Mouse (Mus musculus): ENCODE data around the gene Snrk. TPM values are rescaled to one million over a fixed set of nuclear protein-coding genes. Genes with fewer than 3 reads are reported as not detected.
"Not testable (repeated sequence)": the region's sequence is repeated elsewhere in the genome, so short reads cannot be mapped to it uniquely, and the experiment has no call there.

The Snrk gene
- polyA plus RNA-seq, 1 experiment, result 20.3 TPM

DNA sequence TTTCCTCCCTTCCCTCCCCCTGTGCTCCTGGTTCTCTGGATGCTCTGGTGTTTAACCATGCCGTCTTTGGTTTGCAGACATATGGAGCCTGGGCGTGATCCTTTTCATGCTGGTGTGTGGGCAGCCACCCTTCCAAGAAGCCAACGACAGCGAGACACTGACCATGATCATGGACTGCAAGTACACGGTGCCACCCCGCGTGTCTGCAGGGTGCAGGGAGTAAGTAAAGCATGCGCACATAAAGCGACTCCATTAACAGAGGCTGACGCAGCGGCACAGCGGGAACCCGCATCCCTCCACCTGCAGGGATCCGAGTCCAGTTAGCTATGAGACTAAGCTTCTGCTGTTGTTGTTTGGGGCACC, 40.0 kb downstream of the Snrk start:
- Histone ChIP-seq H3K27me3 (ENCODE audit: control insufficient read depth, insufficient read depth, low read length, poor library complexity, severe bottlenecking) (no peaks in the 10 kb centered on the region), H3K27ac (ENCODE audit: insufficient read depth, low read length) (no peak overlapping the region), H3K9ac (ENCODE audit: low read depth, poor library complexity, severe bottlenecking) (no peak overlapping the region), H3K9me3 (replicated peaks; ENCODE audit: control insufficient read depth, insufficient read depth, low read length, poor library complexity, severe bottlenecking) (no peaks in the 10 kb centered on the region; the same call in 1 of the 2 replicates), H3K36me3 (ENCODE audit: control insufficient read depth, insufficient read depth, low read length, poor library complexity, severe bottlenecking) (no peaks in the 10 kb centered on the region), H3K4me1 (ENCODE audit: control insufficient read depth, insufficient read depth, low read length) (no peaks in the 10 kb centered on the region), H3K4me3 (ENCODE audit: low read depth, low read length) (no peak overlapping the region)
- no peak for TF ChIP-seq CTCF (IDR thresholded peaks at IDR 0.05; ENCODE audit: low read depth, low read length)
- TF ChIP-seq EP300 (IDR thresholded peaks at IDR 0.05; ENCODE audit: insufficient read depth, low read depth, low read length), result no peak
- no peak for TF ChIP-seq POLR2A (IDR thresholded peaks at IDR 0.05; ENCODE audit: insufficient read depth, low read length)

DNA sequence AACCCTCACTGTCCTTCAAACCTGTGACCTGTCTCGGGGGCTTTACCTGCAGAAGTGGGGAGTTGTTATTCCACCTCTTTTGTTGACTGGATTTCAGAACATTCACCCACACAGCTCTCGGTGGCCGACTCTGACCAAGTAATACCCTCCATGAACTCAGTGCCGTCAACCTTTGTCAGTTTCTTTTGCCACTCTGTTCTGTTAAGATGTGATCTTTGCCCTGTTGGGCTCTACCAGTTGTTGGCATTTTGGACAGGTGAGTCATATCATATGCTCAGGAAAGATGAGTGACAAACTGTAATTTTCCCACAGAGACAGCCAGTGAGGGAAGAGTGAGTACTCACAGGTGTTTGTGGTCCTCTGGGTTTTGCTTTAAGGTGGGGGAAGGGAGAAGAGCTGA, 47.5 kb downstream of the Snrk start:
- no peak overlapping the region for H3K9ac ChIP-seq (ENCODE audit: low read depth, poor library complexity, severe bottlenecking)
- H3K4me1 ChIP-seq (ENCODE audit: control insufficient read depth, insufficient read depth, low read length), result no peaks in the 10 kb centered on the region
- no peaks in the 10 kb centered on the region for H3K27me3 ChIP-seq (ENCODE audit: control insufficient read depth, insufficient read depth, low read length, poor library complexity, severe bottlenecking)
- no peak overlapping the region for H3K27ac ChIP-seq (ENCODE audit: insufficient read depth, low read length)
- H3K36me3 ChIP-seq (ENCODE audit: control insufficient read depth, insufficient read depth, low read length, poor library complexity, severe bottlenecking), result no peaks in the 10 kb centered on the region
- no peak overlapping the region for H3K4me3 ChIP-seq (ENCODE audit: low read depth, low read length)
- TF ChIP-seq POLR2A (IDR thresholded peaks at IDR 0.05; ENCODE audit: insufficient read depth, low read length), result no peak
- no peak for TF ChIP-seq EP300 (IDR thresholded peaks at IDR 0.05; ENCODE audit: insufficient read depth, low read depth, low read length)
- TF ChIP-seq CTCF (IDR thresholded peaks at IDR 0.05; ENCODE audit: low read depth, low read length), result no peak
- no peaks in the 10 kb centered on the region for H3K9me3 ChIP-seq (replicated peaks; ENCODE audit: control insufficient read depth, insufficient read depth, low read length, poor library complexity, severe bottlenecking)

DNA sequence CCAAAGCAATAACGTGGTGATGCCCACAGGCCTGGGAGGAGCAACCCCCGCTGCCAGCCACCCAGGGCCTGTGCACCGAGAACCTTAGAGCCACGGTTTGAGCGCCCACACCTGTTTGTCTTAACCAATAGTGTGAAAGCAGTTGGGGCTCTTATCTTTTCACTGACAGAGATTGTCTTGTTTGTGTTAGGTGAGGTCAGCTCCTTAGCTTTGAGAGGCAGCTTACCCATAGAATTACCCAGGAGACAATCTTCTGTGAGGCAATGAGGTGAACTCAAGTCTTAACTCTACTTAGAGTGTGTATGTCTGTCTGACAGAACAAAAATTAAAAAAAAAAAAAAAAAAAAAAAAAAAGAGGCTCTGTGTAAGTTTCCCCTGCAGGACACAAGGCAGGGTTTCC, 50.7 kb downstream of the Snrk start:
- not testable (repeated sequence) for H3K4me1 ChIP-seq (ENCODE audit: control insufficient read depth, insufficient read depth, low read length); H3K4me3 ChIP-seq (ENCODE audit: low read depth, low read length); H3K36me3 ChIP-seq (ENCODE audit: control insufficient read depth, insufficient read depth, low read length, poor library complexity, severe bottlenecking); H3K9me3 ChIP-seq (replicated peaks; ENCODE audit: control insufficient read depth, insufficient read depth, low read length, poor library complexity, severe bottlenecking); H3K9ac ChIP-seq (ENCODE audit: low read depth, poor library complexity, severe bottlenecking); H3K27ac ChIP-seq (ENCODE audit: insufficient read depth, low read length); H3K27me3 ChIP-seq (ENCODE audit: control insufficient read depth, insufficient read depth, low read length, poor library complexity, severe bottlenecking)

DNA sequence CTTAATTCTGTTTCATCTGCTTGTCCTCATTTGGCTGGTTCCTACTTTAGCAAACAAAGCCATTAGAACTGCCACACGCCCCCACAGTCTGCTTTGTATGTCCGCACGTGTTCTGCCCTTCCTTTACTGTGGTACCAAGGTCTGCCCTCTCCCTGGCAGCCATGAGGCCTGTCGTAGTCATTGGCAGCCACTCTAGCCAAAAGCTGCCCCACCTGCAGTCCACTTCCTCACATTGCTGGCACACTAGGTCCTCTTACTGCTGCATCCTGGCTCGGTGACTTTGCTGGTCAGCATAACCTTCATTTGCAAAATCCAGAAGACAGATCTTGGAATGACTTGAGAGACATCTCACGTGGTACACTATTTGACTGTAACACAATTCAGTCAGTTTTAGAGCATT, 52.8 kb downstream of the Snrk start:
- Histone ChIP-seq H3K9me3 (replicated peaks; ENCODE audit: control insufficient read depth, insufficient read depth, low read length, poor library complexity, severe bottlenecking) (no peaks in the 10 kb centered on the region), H3K4me1 (ENCODE audit: control insufficient read depth, insufficient read depth, low read length) (no peaks in the 10 kb centered on the region), H3K9ac (ENCODE audit: low read depth, poor library complexity, severe bottlenecking) (no peak overlapping the region), H3K4me3 (ENCODE audit: low read depth, low read length) (no peak overlapping the region), H3K27me3 (ENCODE audit: control insufficient read depth, insufficient read depth, low read length, poor library complexity, severe bottlenecking) (no peaks in the 10 kb centered on the region), H3K36me3 (ENCODE audit: control insufficient read depth, insufficient read depth, low read length, poor library complexity, severe bottlenecking) (no peaks in the 10 kb centered on the region), H3K27ac (ENCODE audit: insufficient read depth, low read length) (no peak overlapping the region)
- TF ChIP-seq CTCF (IDR thresholded peaks at IDR 0.05; ENCODE audit: low read depth, low read length), result no peak
- no peak for TF ChIP-seq POLR2A (IDR thresholded peaks at IDR 0.05; ENCODE audit: insufficient read depth, low read length)
- TF ChIP-seq EP300 (IDR thresholded peaks at IDR 0.05; ENCODE audit: insufficient read depth, low read depth, low read length), result no peak

DNA sequence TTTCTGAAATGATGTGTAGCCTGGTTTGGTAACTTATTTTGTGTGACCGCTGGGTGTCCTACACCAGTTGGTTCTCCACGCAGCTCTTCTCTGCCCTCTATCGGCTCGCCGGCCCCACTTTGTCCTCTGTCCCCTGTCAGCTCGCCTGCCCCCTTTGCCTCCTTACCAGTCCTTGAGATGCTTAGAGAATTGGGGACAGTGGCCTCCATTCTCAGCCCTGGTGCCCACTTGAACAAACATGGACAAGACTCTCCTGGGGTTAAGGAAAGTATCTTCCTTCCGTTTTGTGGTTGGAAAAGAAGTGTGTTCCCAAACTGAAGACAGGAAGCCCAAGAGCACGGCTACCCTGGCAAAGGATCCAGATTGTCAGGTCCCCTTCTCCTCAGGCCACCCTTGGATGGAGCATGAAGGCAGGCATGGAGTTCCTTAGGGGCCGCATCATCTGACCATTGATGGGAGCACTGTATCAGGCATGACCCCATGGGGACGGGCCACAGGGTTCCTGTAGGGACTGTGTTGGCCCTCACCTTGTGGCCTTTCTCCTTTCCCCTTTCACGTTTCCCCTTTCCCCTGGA, 55.6 kb downstream of the Snrk start:
- no peaks in the 10 kb centered on the region for H3K27me3 ChIP-seq (ENCODE audit: control insufficient read depth, insufficient read depth, low read length, poor library complexity, severe bottlenecking)
- no peaks in the 10 kb centered on the region for H3K36me3 ChIP-seq (ENCODE audit: control insufficient read depth, insufficient read depth, low read length, poor library complexity, severe bottlenecking)
- no peaks in the 10 kb centered on the region for H3K9me3 ChIP-seq (replicated peaks; ENCODE audit: control insufficient read depth, insufficient read depth, low read length, poor library complexity, severe bottlenecking)
- H3K9ac ChIP-seq (ENCODE audit: low read depth, poor library complexity, severe bottlenecking), result no peak overlapping the region
- TF ChIP-seq POLR2A (IDR thresholded peaks at IDR 0.05; ENCODE audit: insufficient read depth, low read length) (no peak), CTCF (IDR thresholded peaks at IDR 0.05; ENCODE audit: low read depth, low read length) (no peak), EP300 (IDR thresholded peaks at IDR 0.05; ENCODE audit: insufficient read depth, low read depth, low read length) (no peak)
- no peaks in the 10 kb centered on the region for H3K4me1 ChIP-seq (ENCODE audit: control insufficient read depth, insufficient read depth, low read length)
- no peak overlapping the region for H3K4me3 ChIP-seq (ENCODE audit: low read depth, low read length)
- no peak overlapping the region for H3K27ac ChIP-seq (ENCODE audit: insufficient read depth, low read length)

DNA sequence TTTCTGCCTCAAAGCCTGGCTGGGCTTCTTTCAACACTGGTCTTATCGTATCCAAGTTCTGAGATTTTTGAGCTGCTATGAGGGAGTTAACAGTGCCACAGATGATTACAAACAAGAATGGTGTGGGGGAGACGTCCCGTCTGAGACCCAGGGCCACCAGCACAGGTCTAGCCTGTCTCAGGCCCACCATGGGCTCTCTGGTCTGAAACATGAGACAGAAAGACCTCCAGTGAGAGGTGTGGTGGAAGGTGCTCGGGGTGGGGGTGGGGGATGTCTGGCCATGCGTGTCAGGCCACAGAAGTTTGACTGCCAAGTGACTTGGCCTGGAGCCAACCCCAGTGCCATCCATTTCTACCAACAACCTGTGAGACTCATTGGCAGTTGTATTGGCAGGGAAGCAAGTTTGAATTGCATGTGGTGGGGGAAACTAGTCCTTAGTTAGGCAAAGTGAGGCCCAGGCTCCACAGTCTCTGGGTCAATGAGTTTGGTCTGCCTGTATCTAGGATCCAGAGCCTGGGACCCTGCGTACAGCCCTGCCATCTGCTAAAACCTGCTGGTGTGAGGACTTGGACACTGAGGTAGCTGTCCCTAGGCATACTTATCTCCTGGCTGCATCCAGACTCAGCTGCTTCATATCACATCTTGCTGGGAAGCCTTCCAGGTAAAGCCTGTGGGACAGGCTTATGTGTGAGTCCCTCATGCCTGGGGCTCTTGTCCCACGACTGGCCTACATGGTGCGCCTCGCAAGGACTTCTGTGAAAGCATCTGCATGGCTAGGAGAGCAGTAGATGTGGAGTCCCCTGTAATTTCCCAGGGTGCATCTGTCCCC, 56.6 kb downstream of the Snrk start:
- H3K27me3 ChIP-seq (ENCODE audit: control insufficient read depth, insufficient read depth, low read length, poor library complexity, severe bottlenecking), result no peaks in the 10 kb centered on the region
- H3K9me3 ChIP-seq (replicated peaks; ENCODE audit: control insufficient read depth, insufficient read depth, low read length, poor library complexity, severe bottlenecking), result no peaks in the 10 kb centered on the region
- H3K27ac ChIP-seq (ENCODE audit: insufficient read depth, low read length), result no peak overlapping the region
- no peaks in the 10 kb centered on the region for H3K36me3 ChIP-seq (ENCODE audit: control insufficient read depth, insufficient read depth, low read length, poor library complexity, severe bottlenecking)
- H3K4me1 ChIP-seq (ENCODE audit: control insufficient read depth, insufficient read depth, low read length), result no peaks in the 10 kb centered on the region
- no peak for TF ChIP-seq POLR2A (IDR thresholded peaks at IDR 0.05; ENCODE audit: insufficient read depth, low read length)
- TF ChIP-seq EP300 (IDR thresholded peaks at IDR 0.05; ENCODE audit: insufficient read depth, low read depth, low read length), result no peak
- no peak for TF ChIP-seq CTCF (IDR thresholded peaks at IDR 0.05; ENCODE audit: low read depth, low read length)
- no peak overlapping the region for H3K9ac ChIP-seq (ENCODE audit: low read depth, poor library complexity, severe bottlenecking)
- no peak overlapping the region for H3K4me3 ChIP-seq (ENCODE audit: low read depth, low read length)

All from ES-Bruce4 (cell line).